Mouse (Mus musculus): ENCODE measurements around the gene Raet1e. TPM values are rescaled to one million over a fixed set of nuclear protein-coding genes. Genes with fewer than 3 reads are reported as not detected.
"Not testable (repeated sequence)": the region's sequence is repeated elsewhere in the genome, so short reads cannot be mapped to it uniquely, and the experiment has no call there.

Raet1e gene
- polyA plus RNA-seq, 1 experiment from 2014 or later: 12.2 TPM

GRCm38 (mm10) chr10:22172431-22173334, 14.3 kb downstream of the Raet1e start:
- not testable (repeated sequence) for H3K27me3 ChIP-seq (replicated peaks; ENCODE audit: low read depth, poor library complexity, severe bottlenecking); H3K4me1 ChIP-seq; H3K36me3 ChIP-seq (replicated peaks); DNase-seq (ENCODE audit: low spot score); H3K9me3 ChIP-seq; H3K27ac ChIP-seq (replicated peaks)
- H3K4me3 ChIP-seq: peak overlapping the region; percentile 37; the same call in 1 of the 2 replicates
- 47% methylated on average over 5 of the region's 5 CpGs for WGBS

DNA sequence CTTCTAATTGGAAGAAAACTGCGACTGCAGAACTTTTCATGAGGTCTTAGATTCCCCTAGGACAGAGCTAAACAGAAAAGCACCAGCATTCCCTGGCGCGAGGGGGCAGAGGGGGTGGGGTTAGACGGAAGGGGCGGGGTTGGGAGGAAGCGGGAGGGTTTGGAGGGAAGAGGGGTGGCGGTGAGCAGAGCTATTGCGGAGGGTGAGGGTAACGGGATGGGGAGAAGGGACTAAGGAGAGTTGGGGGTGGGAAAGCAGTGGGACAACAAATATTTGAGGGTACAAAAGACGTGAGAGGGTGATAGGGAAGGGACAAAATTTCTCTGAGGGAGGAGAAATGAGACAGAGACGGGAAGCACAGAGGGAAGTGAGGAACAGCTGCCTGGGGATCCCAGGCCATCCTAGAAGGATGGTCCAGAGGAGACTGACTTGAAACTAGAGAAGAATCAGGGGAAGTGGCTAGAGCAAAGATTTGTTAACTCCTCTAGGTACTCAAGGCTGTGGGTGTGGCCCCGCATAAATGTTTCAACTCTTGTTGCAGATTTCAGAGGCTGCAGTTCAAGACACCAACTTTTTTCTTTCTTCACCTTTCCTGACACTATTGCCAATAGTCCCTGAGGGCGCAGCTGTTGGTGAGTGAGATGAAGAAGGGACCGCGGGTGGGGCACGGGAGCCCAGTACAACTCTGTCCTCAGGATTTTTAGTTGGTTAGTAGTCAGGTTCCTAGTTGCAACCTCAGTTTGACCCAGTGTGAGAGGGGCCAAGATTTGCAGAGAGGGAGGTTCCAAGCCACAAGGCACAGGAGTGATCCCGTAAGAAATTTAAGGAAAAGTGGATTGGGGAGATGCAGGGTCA, 15.2 kb downstream of the Raet1e start:
- not testable (repeated sequence) for H3K27ac ChIP-seq (replicated peaks); H3K27me3 ChIP-seq (replicated peaks; ENCODE audit: low read depth, poor library complexity, severe bottlenecking); H3K4me1 ChIP-seq; H3K9me3 ChIP-seq; H3K36me3 ChIP-seq (replicated peaks)
- 10% methylated on average over 13 of the region's 17 CpGs for WGBS
- peak; percentile 48 for DNase-seq (ENCODE audit: low spot score)
- peak overlapping the region; percentile 37; the same call in 1 of the 2 replicates for H3K4me3 ChIP-seq

- not testable (repeated sequence) for H3K4me1 ChIP-seq; H3K27ac ChIP-seq (replicated peaks); H3K36me3 ChIP-seq (replicated peaks); H3K27me3 ChIP-seq (replicated peaks; ENCODE audit: low read depth, poor library complexity, severe bottlenecking); H3K4me3 ChIP-seq; DNase-seq (ENCODE audit: low spot score); H3K9me3 ChIP-seq
- WGBS: 76% methylated on average over 2 of the region's 2 CpGs
Measured at GRCm38 (mm10) chr10:22174190-22174487, 15.8 kb downstream of the Raet1e start.

DNA sequence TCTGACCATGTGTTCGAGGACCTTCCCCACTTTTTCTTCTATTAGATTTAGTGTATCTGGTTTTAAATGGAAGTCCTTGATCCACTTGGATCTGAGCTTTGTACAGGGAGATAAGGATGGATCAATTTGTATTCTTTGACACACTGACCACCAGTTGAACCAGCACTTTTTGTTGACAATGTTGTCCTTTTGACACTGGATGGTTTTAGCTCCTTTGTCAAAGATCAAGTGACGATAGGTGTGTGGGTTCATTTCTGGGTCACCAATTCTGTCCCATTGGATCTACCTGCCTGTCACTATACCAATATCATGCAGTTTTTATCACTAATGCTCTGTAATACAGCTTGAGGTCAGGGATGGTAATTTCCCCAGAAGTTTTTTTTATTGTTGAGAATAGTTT, 18.1 kb downstream of the Raet1e start:
- DNase-seq (ENCODE audit: low spot score); H3K27ac ChIP-seq (replicated peaks); H3K4me3 ChIP-seq; H3K9me3 ChIP-seq; H3K36me3 ChIP-seq (replicated peaks); H3K4me1 ChIP-seq; H3K27me3 ChIP-seq (replicated peaks; ENCODE audit: low read depth, poor library complexity, severe bottlenecking): not testable (repeated sequence)
- 88% methylated on average over 2 of the region's 2 CpGs for WGBS

GRCm38 (mm10) chr10:22191035-22191434, 32.7 kb downstream of the Raet1e start:
- 4% methylated on average over 10 of the region's 10 CpGs for WGBS
- DNase-seq (ENCODE audit: low spot score): peak; percentile 47
- H3K4me3 ChIP-seq: 0 out of 2 replicates have a peak overlapping the region, but pooled peaks have one; percentile 23

DNA sequence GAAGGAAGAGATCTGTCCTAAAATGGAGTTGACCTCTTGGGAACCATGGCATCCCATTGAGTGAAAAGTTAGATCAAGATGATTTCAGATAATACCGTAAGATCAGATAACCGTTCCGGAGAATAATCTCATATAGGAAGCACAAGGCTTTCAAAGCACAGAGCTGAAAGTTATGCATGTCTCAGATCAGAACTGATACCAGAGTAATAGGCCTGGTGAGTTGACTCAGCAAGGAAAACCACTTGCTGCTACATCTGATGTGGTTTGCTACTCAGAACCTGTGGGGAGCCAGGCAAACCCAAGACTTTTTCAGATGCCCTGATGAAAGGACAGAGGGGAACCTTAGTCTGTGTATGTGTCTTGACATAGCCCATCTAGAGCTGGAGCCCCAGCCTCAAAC, 43.0 kb downstream of the Raet1e start:
- H3K4me1 ChIP-seq; H3K27ac ChIP-seq (replicated peaks); H3K36me3 ChIP-seq (replicated peaks); DNase-seq (ENCODE audit: low spot score); H3K4me3 ChIP-seq; H3K9me3 ChIP-seq; H3K27me3 ChIP-seq (replicated peaks; ENCODE audit: low read depth, poor library complexity, severe bottlenecking): not testable (repeated sequence)
- WGBS: 77% methylated on average over 2 of the region's 3 CpGs

More at GRCm38 (mm10) chr10:22191035-22191434, 32.7 kb downstream of the Raet1e start:
- not testable (repeated sequence) for H3K27me3 ChIP-seq (replicated peaks; ENCODE audit: low read depth, poor library complexity, severe bottlenecking); H3K27ac ChIP-seq (replicated peaks); H3K4me1 ChIP-seq; H3K9me3 ChIP-seq; H3K36me3 ChIP-seq (replicated peaks)

DNA sequence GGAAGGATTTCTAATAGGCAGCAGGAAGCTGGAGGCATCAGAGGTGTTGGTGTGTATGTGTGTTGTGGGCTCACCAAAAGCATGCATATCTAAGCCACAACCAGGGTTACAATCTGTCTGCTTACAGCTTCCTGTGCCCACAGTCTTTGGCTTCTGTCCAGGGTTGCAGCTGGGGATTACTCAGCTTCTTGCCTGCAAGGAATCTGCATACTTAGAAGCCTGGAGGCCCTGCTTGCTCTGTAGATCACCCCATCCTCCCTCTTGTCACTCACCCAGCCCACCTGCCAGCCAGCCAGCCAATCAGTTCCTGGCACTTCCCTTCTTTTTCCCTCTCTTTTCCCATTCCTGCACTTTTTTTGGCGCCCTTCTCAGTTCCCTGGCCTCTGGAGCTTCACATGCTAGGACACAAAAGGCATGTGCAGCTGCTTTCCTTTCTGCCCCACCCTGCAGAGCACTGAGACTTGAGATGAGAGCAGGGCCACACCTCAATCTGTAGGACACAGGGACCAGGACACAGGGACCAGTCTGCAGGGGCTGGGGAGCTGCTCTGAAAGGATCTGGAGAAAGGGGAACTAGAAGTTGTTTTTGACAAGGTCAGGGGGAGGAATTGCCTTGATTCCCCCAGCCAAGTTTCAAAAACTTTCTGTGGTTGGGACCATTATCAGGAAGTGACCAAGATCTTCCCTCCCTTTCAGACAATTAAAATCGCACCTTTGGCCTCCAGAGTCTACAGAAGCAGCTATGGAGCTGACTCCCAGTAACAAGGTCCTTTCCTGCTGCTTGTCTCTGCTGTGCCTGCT, 44.6 kb downstream of the Raet1e start:
- not testable (repeated sequence) for H3K9me3 ChIP-seq; H3K27me3 ChIP-seq (replicated peaks; ENCODE audit: low read depth, poor library complexity, severe bottlenecking); H3K36me3 ChIP-seq (replicated peaks); DNase-seq (ENCODE audit: low spot score); H3K4me3 ChIP-seq; H3K4me1 ChIP-seq; H3K27ac ChIP-seq (replicated peaks)
- WGBS: no CpG with 5 or more reads among the region's 2 CpGs

- H3K4me1 ChIP-seq; H3K4me3 ChIP-seq; DNase-seq (ENCODE audit: low spot score); H3K9me3 ChIP-seq; H3K27me3 ChIP-seq (replicated peaks; ENCODE audit: low read depth, poor library complexity, severe bottlenecking); H3K27ac ChIP-seq (replicated peaks); H3K36me3 ChIP-seq (replicated peaks): not testable (repeated sequence)
- 78% methylated on average over 1 of the region's 1 CpGs for WGBS
Measured at GRCm38 (mm10) chr10:22206443-22206842, 48.1 kb downstream of the Raet1e start.

DNA sequence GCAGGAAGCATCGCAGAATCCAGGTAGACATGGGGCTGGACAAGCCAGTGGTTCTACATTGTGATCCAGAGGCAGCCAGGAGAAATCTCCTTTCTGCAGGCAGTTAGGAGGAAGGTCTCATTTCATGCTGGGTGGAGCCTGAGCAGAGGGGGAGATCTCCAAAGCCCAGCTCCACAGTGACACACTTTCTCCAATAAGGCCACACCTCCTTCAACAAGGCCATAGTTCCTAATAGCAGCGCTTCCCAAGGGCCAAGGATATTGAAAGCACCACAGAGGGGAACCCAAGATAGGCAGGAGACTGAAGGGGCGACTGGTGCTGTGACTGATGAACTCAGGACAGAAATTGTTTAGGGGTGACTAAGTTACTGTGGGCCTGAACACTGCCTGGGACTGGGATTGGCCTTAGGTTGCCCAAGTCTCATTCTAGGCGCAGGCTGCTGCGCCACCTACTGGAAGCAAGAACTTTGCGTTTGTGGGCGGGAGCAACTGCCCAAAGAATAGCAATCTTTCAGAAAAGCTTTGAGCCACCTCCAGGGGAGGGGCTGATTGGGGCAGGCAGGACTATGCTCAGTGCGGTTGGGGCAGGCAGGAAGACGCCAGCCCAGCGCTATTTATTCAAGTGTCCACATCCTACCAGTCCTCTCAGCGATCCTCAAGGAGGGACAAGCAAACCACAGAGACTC, 53.8 kb downstream of the Raet1e start:
- not testable (repeated sequence) for H3K36me3 ChIP-seq (replicated peaks); H3K4me1 ChIP-seq; H3K27me3 ChIP-seq (replicated peaks; ENCODE audit: low read depth, poor library complexity, severe bottlenecking); H3K27ac ChIP-seq (replicated peaks); H3K9me3 ChIP-seq; H3K4me3 ChIP-seq
- peak; percentile 43 for DNase-seq (ENCODE audit: low spot score)
- under 1% methylated on average over 8 of the region's 11 CpGs for WGBS

DNA sequence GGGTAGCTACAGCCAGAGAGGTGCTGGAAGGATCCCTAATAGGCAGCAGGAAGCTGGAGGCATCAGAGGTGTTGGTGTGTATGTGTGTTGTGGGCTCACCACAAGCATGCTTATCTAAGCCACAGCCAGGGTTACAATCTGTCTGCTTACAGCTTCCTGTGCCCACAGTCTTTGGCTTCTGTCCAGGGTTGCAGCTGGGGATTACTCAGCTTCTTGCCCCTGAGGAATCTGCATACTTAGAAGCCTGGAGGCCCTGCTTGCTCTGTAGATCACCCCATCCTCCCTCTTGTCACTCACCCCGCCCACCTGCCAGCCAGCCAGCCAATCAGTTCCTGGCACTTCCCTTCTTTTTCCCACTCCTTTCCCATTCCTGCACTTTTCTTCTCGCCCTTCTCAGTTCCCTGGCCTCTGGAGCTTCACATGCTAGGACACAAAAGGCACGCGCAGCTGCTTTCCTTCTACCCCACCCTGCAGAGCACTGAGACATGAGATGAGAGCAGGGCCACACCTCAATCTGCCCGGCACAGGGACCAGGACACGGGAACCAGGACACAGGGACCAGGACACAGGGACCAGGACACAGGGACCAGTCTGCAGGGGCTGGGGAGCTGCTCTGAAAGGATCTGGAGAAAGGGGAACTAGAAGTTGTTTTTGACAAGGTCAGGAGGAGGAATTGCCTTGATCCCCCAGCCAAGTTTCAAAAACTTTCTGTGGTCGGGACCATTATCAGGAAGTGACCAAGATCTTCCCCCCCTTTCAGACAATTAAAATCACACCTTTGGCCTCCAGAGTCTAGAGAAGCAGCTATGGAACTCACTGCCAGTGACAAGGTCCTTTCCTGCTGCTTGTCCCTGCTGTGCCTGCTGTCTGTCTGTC, 65.3 kb downstream of the Raet1e start:
- not testable (repeated sequence) for H3K4me3 ChIP-seq; H3K27me3 ChIP-seq (replicated peaks; ENCODE audit: low read depth, poor library complexity, severe bottlenecking); H3K36me3 ChIP-seq (replicated peaks); DNase-seq (ENCODE audit: low spot score); H3K4me1 ChIP-seq; H3K27ac ChIP-seq (replicated peaks); H3K9me3 ChIP-seq
- WGBS: no CpG with 5 or more reads among the region's 7 CpGs

GRCm38 (mm10) chr10:22265060-22265459, 106.7 kb downstream of the Raet1e start:
- H3K9me3 ChIP-seq: peaks cover 19% of the 10 kb centered on the region
- no peak for DNase-seq (ENCODE audit: low spot score)
- no peak overlapping the region for H3K27ac ChIP-seq (replicated peaks)
- H3K27me3 ChIP-seq (replicated peaks; ENCODE audit: low read depth, poor library complexity, severe bottlenecking): no peaks in the 10 kb centered on the region
- no peak overlapping the region for H3K4me3 ChIP-seq
- 91% methylated on average over 8 of the region's 8 CpGs for WGBS
- H3K36me3 ChIP-seq (replicated peaks): no peaks in the 10 kb centered on the region
- no peaks in the 10 kb centered on the region for H3K4me1 ChIP-seq
